Mouse (Mus musculus): ENCODE measurements at regions not wholly inside any gene's neighbourhood (a gene's known extent, or its start where the extent isn't known, plus 50 kb on each side); places are given as distances from the start of the nearest gene placed in this dataset.

DNA sequence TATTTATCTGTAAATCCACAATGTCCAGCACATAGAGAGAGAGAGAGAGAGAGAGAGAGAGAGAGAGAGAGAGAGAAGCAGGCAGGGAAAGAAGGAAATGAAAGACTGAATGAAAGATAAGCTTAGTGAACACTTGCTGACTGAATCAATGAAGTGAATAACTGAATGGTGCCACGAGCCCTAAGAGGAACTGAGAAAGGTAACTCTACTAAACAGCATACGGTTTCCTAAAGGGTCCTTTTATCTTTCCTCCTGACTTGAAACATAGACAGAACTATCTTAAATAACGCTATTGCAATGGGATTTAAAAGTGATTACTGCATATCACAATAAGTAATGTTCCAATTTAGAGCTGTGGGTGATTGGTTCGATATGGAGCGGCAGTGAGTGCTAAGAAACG lies 121.0 kb downstream of the Rbm26 start:
- DNase-seq (ENCODE audit: low spot score in 2 of 2), result no peak

DNA sequence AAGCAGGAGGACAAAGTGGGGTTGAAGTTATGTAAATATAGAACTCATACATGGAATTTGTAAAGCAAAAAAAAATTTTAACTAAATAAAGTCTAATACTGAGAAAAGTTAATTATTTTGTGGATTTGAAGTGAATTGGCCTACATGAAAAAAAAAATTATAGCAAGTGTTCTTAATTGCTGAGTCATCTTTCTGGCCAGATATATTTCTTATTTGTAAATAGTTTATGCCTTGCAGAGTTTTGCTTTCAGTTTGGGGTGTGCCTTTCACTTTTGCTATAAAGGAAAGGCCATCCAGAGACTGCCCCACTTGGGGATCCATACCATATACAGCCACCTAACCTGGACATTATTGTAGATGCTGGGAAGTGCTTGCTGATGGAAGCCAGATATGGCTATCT lies 138.3 kb downstream of the Rbm26 start:
- no peak for DNase-seq (ENCODE audit: low spot score in 2 of 2)

- no peak for DNase-seq (ENCODE audit: low spot score in 2 of 2)
These were observed 142.3 kb downstream of the Rbm26 start for GRCm38 (mm10) chr14:105034712-105035377.

DNA sequence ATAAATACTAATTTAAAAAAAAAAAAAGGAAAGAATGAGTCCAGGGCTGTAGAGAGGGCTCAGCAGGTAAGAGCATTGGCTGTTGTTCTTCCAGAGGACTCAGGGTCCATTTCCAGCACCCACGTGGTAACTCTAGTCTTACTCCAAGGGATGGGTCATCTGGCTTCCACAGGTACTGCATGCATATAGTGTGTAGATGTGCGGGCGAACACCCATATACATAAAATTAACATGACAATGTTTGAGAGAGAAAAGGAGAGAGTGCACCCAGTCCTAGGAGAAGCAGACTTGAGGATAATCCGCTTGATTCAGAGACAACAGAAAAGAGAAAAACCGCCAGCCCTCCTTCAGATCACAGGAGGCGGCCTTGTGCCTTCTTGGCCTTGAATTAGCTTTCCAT lies 157.2 kb downstream of the Rbm26 start:
- no peak for DNase-seq (ENCODE audit: low spot score in 2 of 2)

- no peak for DNase-seq (ENCODE audit: low spot score in 2 of 2)
These were observed 160.9 kb downstream of the Rbm26 start for GRCm38 (mm10) chr14:105016089-105016846.

DNA sequence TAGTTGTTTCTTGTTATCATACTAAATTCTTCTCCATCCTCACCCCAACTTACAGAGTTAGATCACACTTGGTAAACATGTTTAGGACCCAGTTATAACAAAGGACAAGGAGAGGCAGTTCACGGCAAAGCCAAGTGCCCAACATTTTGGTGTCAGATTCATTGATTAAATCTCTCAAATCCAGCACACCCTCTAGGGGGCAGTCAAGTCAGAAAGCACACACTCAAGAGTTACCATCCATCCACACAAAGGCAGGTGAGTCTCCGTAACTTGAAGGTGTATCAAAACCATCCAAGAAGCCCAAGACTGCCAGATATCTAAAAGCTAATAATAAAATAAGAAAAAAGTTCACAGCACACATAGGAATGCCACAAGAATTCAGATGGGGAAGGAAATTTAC lies 161.8 kb downstream of the Rbm26 start:
- DNase-seq (ENCODE audit: low spot score in 2 of 2), result no peak

DNA sequence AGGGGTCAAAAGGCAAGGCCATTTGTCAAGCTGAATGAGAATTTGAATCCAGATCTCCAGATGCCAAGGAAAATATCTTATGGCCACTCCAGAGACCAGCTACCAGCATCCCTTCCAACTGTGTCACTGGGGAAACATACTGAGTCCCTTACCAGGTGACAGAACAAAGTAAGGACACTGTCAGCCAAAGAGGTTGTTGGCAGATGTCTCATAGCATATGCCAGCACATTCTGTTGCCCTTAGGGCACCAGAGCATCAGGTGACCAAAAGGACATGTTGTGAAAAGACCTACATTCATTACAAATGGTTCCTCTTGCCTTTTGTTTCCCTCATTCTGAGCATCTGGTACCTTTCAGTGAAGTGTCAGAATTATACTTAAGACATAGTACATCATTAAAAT lies 166.4 kb downstream of the Rbm26 start:
- no peak for DNase-seq (ENCODE audit: low spot score in 2 of 2)

DNA sequence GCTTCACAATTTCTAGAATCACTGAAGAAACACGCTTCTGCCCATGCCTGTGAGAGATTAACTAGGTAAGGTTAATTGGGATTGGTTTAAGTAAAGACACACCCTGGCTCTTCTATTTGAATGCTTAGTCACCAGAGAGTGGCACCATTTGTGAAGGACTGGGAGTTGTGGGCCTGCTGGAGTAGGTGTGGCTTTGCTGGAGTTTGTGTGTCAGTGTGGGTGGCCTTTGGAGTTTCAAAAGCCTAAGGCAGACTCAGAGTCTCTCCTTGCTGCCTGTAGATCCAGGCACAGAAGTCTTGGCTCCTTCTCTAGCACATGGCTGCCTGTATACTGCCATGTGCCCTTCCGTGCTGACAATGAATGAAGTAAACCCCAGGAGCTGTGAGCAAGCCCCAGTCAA lies 168.8 kb downstream of the Rbm26 start:
- DNase-seq (ENCODE audit: low spot score in 2 of 2), result no peak

- no peak for DNase-seq (ENCODE audit: low spot score in 2 of 2)
These were observed 183.1 kb downstream of the Rbm26 start for GRCm38 (mm10) chr14:104994066-104994465.

GRCm38 (mm10) chr14:104966046-104966445 lies 211.1 kb downstream of the Rbm26 start:
- no peak for DNase-seq (ENCODE audit: low spot score in 2 of 2)

- DNase-seq (ENCODE audit: low spot score in 2 of 2), result no peak
These were observed 233.7 kb downstream of the Rbm26 start for GRCm38 (mm10) chr14:104943450-104943849.

GRCm38 (mm10) chr14:104939961-104940360 lies 237.2 kb downstream of the Rbm26 start:
- no peak for DNase-seq (ENCODE audit: low spot score in 2 of 2)

GRCm38 (mm10) chr14:104937083-104937864 lies 239.9 kb downstream of the Rbm26 start:
- no peak for DNase-seq (ENCODE audit: low spot score in 2 of 2)

- no peak for DNase-seq (ENCODE audit: low spot score in 2 of 2)
These were observed 241.2 kb downstream of the Rbm26 start for GRCm38 (mm10) chr14:104935956-104936355.

DNA sequence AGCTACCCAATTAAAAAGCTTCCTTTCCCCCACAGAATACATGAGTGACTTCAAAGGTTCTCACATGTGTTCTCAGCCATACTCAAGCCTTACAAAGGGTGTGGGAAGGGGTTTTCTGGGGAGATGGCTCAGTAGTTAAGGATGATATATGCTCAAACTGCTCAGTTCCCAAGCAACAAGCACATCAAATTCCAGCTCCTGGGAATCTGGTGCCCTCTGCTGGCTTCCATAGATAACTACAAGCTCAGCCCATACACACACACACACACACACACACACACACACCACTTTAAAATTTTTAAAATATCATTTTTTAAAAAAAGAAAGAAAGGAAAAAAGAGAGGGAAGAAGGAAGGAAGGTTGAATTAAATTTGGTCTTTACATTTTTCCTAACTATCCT lies 271.4 kb downstream of the Rbm26 start:
- no peak for DNase-seq (ENCODE audit: low spot score in 2 of 2)

DNA sequence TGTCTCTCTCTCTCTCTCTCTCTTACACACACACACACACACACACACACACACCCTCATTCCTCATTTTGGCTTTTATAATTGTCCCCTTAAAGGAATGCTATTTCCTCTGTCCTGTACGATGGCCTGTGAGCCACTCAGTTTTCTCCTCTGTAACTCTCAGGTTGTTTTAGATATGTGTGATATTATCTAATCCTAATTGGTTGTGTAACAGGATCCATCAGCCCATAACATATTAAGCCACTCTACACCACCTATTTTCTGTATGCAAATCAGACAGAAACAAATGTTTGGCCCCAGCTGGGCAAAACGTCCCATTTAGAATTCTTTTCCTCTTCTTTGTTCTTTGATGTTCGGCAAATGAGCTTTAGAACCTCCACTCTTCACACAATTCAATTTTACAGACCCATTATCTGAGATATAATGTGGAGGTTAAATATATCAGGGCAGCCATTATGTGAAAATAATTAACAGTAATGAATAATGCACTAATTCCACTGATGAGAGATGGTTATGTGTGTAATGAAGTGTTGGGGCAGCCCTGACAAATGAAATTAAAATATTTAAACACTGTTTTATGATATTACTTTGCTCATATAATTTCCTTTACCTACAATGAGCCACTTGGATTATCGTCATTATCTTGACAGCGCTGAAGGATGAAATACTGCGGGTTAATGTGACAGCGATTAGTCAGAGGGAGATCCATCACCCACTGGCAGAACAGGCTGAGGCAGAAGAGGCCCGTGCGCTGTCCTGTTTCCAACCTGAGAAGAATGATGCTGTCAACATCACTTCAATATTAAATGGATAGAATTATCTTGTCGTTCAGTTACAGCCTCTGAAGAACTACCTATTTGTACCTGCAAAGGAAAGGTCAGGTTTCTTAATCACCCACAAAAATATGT lies 274.8 kb downstream of the Rbm26 start:
- no peak for DNase-seq (ENCODE audit: low spot score in 2 of 2)

GRCm38 (mm10) chr14:104901072-104901471 lies 276.1 kb downstream of the Rbm26 start:
- no peak for DNase-seq (ENCODE audit: low spot score in 2 of 2)

GRCm38 (mm10) chr14:104871203-104871602 lies 305.9 kb downstream of the Rbm26 start:
- DNase-seq (ENCODE audit: low spot score in 2 of 2), result no peak

DNA sequence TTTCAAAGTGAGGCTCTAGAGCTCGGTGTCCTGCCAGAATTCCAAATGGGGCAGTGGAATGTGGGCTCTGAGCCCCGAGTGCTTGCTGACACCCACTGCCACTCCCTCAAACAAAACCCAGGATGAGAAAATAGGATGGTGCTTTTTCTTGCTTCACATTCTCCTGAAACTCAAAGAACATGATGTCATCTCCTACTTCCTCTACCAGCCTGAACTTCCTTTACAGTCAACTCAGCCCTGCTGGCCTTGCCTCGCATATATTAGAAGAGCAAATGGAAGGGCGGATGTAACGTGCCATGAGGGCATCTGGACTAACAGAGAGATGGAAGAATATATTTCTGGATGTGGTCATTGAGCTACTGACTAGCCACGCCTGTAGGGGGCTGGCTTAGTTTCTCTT lies 309.6 kb downstream of the Rbm26 start:
- no peak for DNase-seq (ENCODE audit: low spot score in 2 of 2)

GRCm38 (mm10) chr14:104863881-104864280 lies 313.2 kb downstream of the Rbm26 start:
- DNase-seq (ENCODE audit: low spot score in 2 of 2), result no peak

DNA sequence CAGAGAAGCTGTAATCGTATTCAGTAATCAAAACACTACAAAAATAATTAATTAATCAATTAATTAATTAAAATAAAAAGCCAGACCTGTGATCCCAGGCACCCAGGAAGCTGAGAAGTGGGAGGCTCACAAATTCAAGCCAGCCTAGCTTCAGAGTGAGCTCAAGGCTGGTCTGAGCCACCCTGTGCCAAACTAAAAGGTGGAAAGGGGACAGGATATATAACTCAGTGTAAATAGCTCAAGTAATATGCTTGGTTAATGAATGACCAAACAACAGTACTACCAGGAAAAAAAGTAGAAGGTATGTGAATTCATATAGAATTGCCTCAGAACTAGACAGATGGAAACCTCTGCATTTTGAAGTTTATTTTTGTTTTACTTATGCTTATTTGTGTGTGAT lies 321.2 kb downstream of the Rbm26 start:
- no peak for DNase-seq (ENCODE audit: low spot score in 2 of 2)

DNA sequence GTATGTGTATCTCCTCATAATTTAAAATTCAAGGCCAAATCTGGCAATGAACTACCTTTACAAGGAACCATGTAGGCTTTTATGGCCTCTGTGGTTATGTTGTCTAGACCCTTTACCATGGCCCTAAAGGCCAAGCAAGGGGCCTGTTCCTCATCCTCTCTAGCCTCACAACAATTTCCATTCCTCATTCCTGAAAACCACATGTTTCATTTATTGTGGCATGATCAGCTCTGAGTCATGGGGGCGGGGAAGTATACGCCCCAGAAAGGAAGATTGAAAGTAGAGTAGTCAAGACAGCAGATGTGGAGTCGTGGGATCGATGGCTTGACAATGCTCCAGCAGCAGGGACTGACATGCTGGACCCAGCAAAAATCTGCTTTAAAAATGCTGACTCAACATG lies 326.8 kb upstream of the Rnf219 start:
- DNase-seq (ENCODE audit: low spot score in 2 of 2), result no peak

All from spleen, postnatal 10 days (tissue).